Mouse (Mus musculus) liver, embryonic 11.5 days (tissue): Measurements from ENCODE around the gene Tex22. TPM values are rescaled to one million over a fixed set of nuclear protein-coding genes. Genes with fewer than 3 reads are reported as not detected.

Source experiments
- ATAC-seq: fragments of 200-750 bp; cut with Nextera tagmentation; replicated peaks from 2 replicates; pipeline ENCODE4 v1.8.0; 2017; ENCODE audit warnings: moderate number of reproducible peaks, mild to moderate bottlenecking, moderate TSS enrichment, moderate library complexity; ENCODE audit not compliant: low FRiP score
- DNase-seq: peaks from one replicate; pipeline ENCODE4 v3.0.0-alpha.2; 2017; ENCODE audit warnings: low spot score
- H3K27ac ChIP-seq: fragments of 300-500 bp; sonication (generic); 2 replicates; pipeline ENCODE4 v1.5.1; 2014; ENCODE audit warnings: mild to moderate bottlenecking, low read depth, low read length, control low read depth
- H3K27me3 ChIP-seq: fragments of 300-500 bp; sonication (generic); replicated peaks from 2 replicates; pipeline ENCODE4 v1.6.1; 2014; ENCODE audit warnings: low read length, mixed read lengths; ENCODE audit not compliant: control insufficient read depth, insufficient read depth
- H3K36me3 ChIP-seq: fragments of 300-500 bp; sonication (generic); 2 replicates; pipeline ENCODE4 v1.6.1; 2014; ENCODE audit warnings: mild to moderate bottlenecking, low read length, moderate library complexity, mixed read lengths; ENCODE audit not compliant: control insufficient read depth, insufficient read depth
- H3K4me1 ChIP-seq: fragments of 300-500 bp; sonication (generic); replicated peaks from 2 replicates; pipeline ENCODE4 v1.6.1; 2014; ENCODE audit warnings: low read length, mixed read lengths; ENCODE audit not compliant: control insufficient read depth, insufficient read depth
- H3K4me2 ChIP-seq: fragments of 300-500 bp; sonication (generic); 2 replicates; pipeline ENCODE4 v1.6.1; 2014; ENCODE audit warnings: mild to moderate bottlenecking, control low read depth, moderate library complexity
- H3K4me3 ChIP-seq: fragments of 300-500 bp; sonication (generic); 2 replicates; pipeline ENCODE4 v1.5.1; 2014; ENCODE audit warnings: low read depth, low read length, control low read depth
- H3K9ac ChIP-seq: fragments of 300-500 bp; sonication (generic); 2 replicates; pipeline ENCODE4 v1.6.1; 2014; ENCODE audit warnings: low read depth, low read length, control low read depth
- H3K9me3 ChIP-seq: fragments of 300-500 bp; sonication (generic); 2 replicates; pipeline ENCODE4 v1.6.1; 2016; ENCODE audit warnings: low read length, inconsistent platforms, mixed read lengths; ENCODE audit not compliant: control insufficient read depth
- WGBS: fragments of 180-500 bp; shearing (Covaris S2); extraction: QIAGEN DNeasy Blood & Tissue Kit; methylation state at CpG from one replicate; pipeline ENCODE4 v1.1.7; 2014; 5-methylcytosine and 5-hydroxymethylcytosine counted together
- polyA plus RNA-seq: library from polyadenylated mRNA; unstranded; fragments of >200 nt; fragmentation: Nextera tagmentation; extraction: Ambion mirVana; gene quantifications from 2 replicates; pipeline ENCODE4 v1.2.1, GENCODE M21; 2014

The Tex22 gene
- polyA plus RNA-seq, 1 experiment from 2014 or later, result not detected

- H3K9ac ChIP-seq, result no peak overlapping the region
- ATAC-seq (no peak), DNase-seq (no peak)
- 91% methylated on average over 5 of the region's 5 CpGs for WGBS
- H3K36me3 ChIP-seq, result peaks cover 7% of the 10 kb centered on the region
- H3K4me3 ChIP-seq, result no peak overlapping the region
- peaks cover 5% of the 10 kb centered on the region for H3K4me1 ChIP-seq
- no peaks in the 10 kb centered on the region for H3K27me3 ChIP-seq
- H3K4me2 ChIP-seq, result no peak overlapping the region
- H3K27ac ChIP-seq, result no peak overlapping the region
- no peaks in the 10 kb centered on the region for H3K9me3 ChIP-seq
Measured at GRCm38 (mm10) chr12:113048103-113048502, 26.2 kb upstream of the Tex22 start.

- H3K4me1 ChIP-seq, result no peaks in the 10 kb centered on the region
- peaks cover 7% of the 10 kb centered on the region; the same call in 1 of the 2 replicates for H3K36me3 ChIP-seq
- DNase-seq (no peak), ATAC-seq (no peak)
- no peaks in the 10 kb centered on the region for H3K9me3 ChIP-seq
- H3K27me3 ChIP-seq, result no peaks in the 10 kb centered on the region
- 82% methylated on average over 9 of the region's 9 CpGs for WGBS
- no peak overlapping the region for H3K4me3 ChIP-seq
- H3K9ac ChIP-seq, result no peak overlapping the region
- no peak overlapping the region for H3K4me2 ChIP-seq
- no peak overlapping the region for H3K27ac ChIP-seq
Measured at GRCm38 (mm10) chr12:113049836-113050235, 24.5 kb upstream of the Tex22 start.

- H3K4me3 ChIP-seq, result no peak overlapping the region
- no peaks in the 10 kb centered on the region for H3K4me1 ChIP-seq
- no peak overlapping the region for H3K27ac ChIP-seq
Measured at GRCm38 (mm10) chr12:113050671-113051070, 23.6 kb upstream of the Tex22 start.

DNA sequence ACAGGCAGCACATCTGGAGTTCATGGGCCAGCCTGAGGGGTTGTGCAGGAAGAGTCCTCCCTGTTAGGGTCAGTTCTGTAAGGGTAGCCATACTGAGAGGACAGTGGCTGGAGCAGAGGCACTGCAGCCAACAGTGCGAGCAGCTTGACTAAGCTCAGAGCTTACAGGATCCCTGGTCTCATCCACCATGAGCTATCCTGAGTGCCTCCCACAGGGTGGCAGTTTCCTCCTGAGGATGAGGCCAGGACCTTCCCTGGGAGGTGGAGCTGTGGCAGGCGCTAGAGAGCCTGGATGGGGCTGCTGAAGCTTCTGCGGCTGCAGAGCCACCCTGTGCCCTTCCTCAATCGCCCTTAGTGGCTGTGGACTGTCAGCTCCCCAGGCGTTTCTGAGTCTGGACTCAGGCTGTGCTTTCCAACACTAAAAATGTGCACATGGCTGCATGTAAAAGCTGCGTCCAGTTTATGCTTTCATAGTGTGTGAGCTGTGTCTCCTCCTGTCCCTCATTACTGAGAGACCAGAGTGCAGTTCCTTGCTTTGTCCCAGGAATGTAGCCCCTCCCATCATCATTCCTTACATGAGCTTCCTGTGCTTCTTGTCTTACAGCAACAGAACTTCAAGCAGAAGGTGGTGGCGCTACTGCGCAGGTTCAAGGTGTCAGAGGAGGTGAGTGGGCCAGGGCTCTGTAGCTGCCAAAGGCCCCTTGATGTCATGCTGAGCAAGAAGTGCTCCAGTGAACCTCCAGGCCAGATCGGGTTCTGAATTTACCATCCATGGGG, 22.5 kb upstream of the Tex22 start:
- no peak for ATAC-seq
- H3K27me3 ChIP-seq, result no peaks in the 10 kb centered on the region
- H3K27ac ChIP-seq, result no peak overlapping the region
- no peaks in the 10 kb centered on the region for H3K4me1 ChIP-seq
- H3K36me3 ChIP-seq, result peaks cover 7% of the 10 kb centered on the region; the same call in 1 of the 2 replicates
- H3K4me2 ChIP-seq, result no peak overlapping the region
- no peak overlapping the region for H3K4me3 ChIP-seq
- no peak for DNase-seq
- WGBS, result 58% methylated on average over 9 of the region's 9 CpGs
- H3K9me3 ChIP-seq, result no peaks in the 10 kb centered on the region
- no peak overlapping the region for H3K9ac ChIP-seq

More at GRCm38 (mm10) chr12:113050671-113051070, 23.6 kb upstream of the Tex22 start:
- DNase-seq, result no peak
- H3K4me2 ChIP-seq, result no peak overlapping the region
- H3K36me3 ChIP-seq, result peaks cover 7% of the 10 kb centered on the region; the same call in 1 of the 2 replicates
- 88% methylated on average over 12 of the region's 12 CpGs for WGBS
- H3K9ac ChIP-seq, result no peak overlapping the region
- no peaks in the 10 kb centered on the region for H3K9me3 ChIP-seq
- H3K27me3 ChIP-seq, result no peaks in the 10 kb centered on the region
- no peak for ATAC-seq

DNA sequence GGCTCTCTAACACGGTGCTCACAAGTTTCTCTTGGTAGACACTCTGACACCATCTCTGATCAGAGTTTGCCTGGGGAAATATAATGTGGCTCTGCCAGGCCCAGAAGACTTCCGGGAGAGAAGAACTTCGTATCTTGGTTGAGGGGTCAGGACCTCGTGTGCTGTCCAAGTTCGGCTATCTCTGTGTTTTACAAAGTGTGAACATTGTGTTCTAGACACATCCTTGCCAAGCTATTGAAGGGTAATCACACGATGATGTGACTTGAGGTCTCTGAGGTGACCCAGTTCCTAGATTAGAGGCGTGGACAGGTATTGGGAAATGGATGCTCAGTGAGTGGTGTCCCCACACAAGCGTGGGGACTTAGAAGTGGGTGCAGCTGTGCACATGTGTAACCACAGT, 18.2 kb upstream of the Tex22 start:
- DNase-seq (no peak), ATAC-seq (no peak)
- H3K27me3 ChIP-seq, result no peaks in the 10 kb centered on the region
- WGBS, result 85% methylated on average over 8 of the region's 8 CpGs
- no peak overlapping the region for H3K4me3 ChIP-seq
- peaks cover 16% of the 10 kb centered on the region for H3K36me3 ChIP-seq
- no peak overlapping the region for H3K4me2 ChIP-seq
- no peaks in the 10 kb centered on the region for H3K9me3 ChIP-seq
- no peak overlapping the region for H3K27ac ChIP-seq
- H3K9ac ChIP-seq, result no peak overlapping the region
- peaks cover 10% of the 10 kb centered on the region for H3K4me1 ChIP-seq

DNA sequence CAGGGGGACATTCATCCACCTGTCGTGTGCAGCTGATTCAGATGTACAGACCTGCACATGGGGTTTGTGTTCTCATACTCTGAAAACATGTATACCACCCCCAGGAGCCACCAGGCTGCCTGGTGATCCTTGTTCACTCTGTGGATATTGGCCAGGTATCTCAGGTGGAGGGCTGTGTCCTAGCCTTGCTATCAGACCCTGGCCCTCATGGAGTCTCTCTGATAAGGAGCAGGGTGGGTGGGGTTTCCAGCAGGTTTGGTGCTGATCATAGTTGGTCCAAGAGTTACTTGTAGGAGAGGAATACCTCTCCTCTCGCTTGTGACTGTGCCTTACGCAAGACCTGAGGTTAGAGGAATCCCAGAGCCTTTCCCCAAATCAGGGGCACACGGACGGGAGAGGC, 14.1 kb upstream of the Tex22 start:
- 0 out of 2 replicates have a peak overlapping the region, but pooled peaks have one; percentile 16 for H3K4me2 ChIP-seq
- DNase-seq (no peak), ATAC-seq (peak; percentile 83)
- no peaks in the 10 kb centered on the region for H3K9me3 ChIP-seq
- H3K4me3 ChIP-seq, result no peak overlapping the region
- WGBS, result 82% methylated on average over 5 of the region's 5 CpGs
- peaks cover 10% of the 10 kb centered on the region for H3K4me1 ChIP-seq
- no peak overlapping the region for H3K27ac ChIP-seq
- no peaks in the 10 kb centered on the region for H3K27me3 ChIP-seq
- peaks cover 25% of the 10 kb centered on the region for H3K36me3 ChIP-seq
- no peak overlapping the region for H3K9ac ChIP-seq

GRCm38 (mm10) chr12:113061606-113062005, 12.7 kb upstream of the Tex22 start:
- no peak overlapping the region for H3K4me3 ChIP-seq
- H3K9me3 ChIP-seq, result no peaks in the 10 kb centered on the region
- no peak overlapping the region for H3K4me2 ChIP-seq
- no peak for DNase-seq
- 80% methylated on average over 9 of the region's 9 CpGs for WGBS
- no peak for ATAC-seq
- no peaks in the 10 kb centered on the region for H3K27me3 ChIP-seq
- H3K27ac ChIP-seq, result no peak overlapping the region
- H3K36me3 ChIP-seq, result peaks cover 27% of the 10 kb centered on the region
- H3K9ac ChIP-seq, result no peak overlapping the region
- H3K4me1 ChIP-seq, result peaks cover 10% of the 10 kb centered on the region

GRCm38 (mm10) chr12:113062201-113062600, 12.1 kb upstream of the Tex22 start:
- Histone ChIP-seq H3K9me3 (no peaks in the 10 kb centered on the region), H3K4me2 (no peak overlapping the region), H3K27me3 (no peaks in the 10 kb centered on the region), H3K36me3 (peaks cover 27% of the 10 kb centered on the region), H3K27ac (no peak overlapping the region), H3K4me1 (peaks cover 10% of the 10 kb centered on the region), H3K9ac (no peak overlapping the region), H3K4me3 (no peak overlapping the region)
- 90% methylated on average over 10 of the region's 10 CpGs for WGBS
- DNase-seq, result no peak
- ATAC-seq, result no peak

DNA sequence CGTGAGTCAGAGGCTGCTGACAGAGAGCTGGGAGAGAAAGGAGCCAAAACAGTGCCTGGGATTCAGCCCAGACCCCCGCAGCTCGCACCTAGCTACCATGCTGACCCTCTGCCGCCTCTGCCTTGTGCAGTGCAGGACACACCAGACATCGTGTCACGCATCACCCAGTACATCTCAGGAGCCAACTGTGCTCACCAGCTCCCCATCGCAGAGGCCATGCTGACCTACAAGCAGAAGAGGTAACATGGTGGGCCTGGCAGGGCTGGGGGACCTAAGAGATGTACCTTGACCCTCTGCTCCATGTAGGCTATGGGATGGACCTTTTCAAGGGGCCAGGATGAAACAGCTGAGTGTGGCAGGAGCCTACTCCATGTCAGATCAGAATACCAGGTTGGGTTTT, 10.6 kb upstream of the Tex22 start:
- ATAC-seq (no peak), DNase-seq (no peak)
- 93% methylated on average over 7 of the region's 7 CpGs for WGBS
- no peak overlapping the region for H3K4me2 ChIP-seq
- no peaks in the 10 kb centered on the region for H3K9me3 ChIP-seq
- no peaks in the 10 kb centered on the region for H3K27me3 ChIP-seq
- H3K4me3 ChIP-seq, result no peak overlapping the region
- no peak overlapping the region for H3K9ac ChIP-seq
- peaks cover 10% of the 10 kb centered on the region for H3K4me1 ChIP-seq
- H3K27ac ChIP-seq, result no peak overlapping the region
- H3K36me3 ChIP-seq, result peaks cover 22% of the 10 kb centered on the region
